Mouse (Mus musculus): ENCODE results near the gene Qars.

DNA sequence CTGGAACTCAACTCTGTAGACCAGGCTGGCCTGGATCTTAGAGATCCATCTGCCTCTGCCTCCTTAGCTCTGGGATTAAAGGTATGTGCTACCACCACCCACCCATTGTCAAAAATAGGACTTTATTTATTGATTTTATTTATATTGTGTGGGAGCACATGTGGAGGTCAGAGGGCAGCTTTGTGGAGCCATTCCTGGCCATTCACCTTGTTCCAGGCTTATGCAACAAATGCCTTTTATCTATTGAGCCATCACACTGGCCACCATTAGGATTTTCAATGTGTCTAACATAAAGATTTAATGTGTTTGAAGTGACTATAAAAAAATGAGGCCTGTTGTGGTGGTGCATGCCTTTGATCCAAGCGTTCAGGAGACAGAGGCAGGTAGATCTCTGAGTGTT is 24.0 kb downstream of the Qars start:
- TF ChIP-seq CTCF (conservative IDR thresholded peaks at IDR 0.05; ENCODE audit: low read length) (no peak), NANOG (IDR thresholded peaks at IDR 0.05; ENCODE audit: borderline replicate concordance, low read length) (no peak)

Data from E14TG2a.4 (cell line).